Mouse (Mus musculus): ENCODE measurements around the gene Mef2c. TPM values are rescaled to one million over a fixed set of nuclear protein-coding genes. Genes with fewer than 3 reads are reported as not detected.
A peak's percentile ranks its signal among the peaks of the same experiment; 100 is the strongest.

The Mef2c gene
- total RNA-seq (2014; rRNA removed; ENCODE audit: low replicate concordance) (66.9 and 69.0 TPM in 2 replicates), polyA plus RNA-seq (2015; fragmentation: Nextera tagmentation; extraction: Ambion mirVana) (81.9 and 84.3 TPM in 2 replicates)

DNA sequence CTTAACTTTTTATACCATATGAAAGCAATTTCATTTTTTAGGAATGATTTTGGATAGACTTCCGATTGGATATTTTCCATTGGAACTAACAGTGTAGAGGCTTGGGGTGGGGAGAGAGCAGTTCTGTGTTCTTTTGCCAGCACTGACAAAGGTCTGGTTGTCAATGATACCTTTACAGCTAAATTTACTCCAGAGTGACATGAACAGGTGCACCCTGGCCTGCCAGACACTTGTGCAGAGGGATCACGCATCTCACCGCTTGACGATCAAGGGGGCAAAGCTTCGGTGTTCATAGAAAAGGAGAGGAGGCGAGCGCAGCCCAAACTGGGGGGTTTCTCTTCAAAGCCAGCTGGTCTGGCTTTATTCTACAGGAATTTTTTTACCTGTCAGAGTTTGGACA, at the start of gene Mef2c:
Gene Mef2c, plus strand, starts transcription at position 116 of the 400 bp plus-strand sequence.
- Histone ChIP-seq H3K36me3 (replicated peaks; ENCODE audit: control insufficient read depth, insufficient read depth, low read length) (no peaks in the 10 kb centered on the region), H3K4me2 (ENCODE audit: low read depth, low read length) (no peak within 1 kb of the TSS), H3K27ac (ENCODE audit: low read depth) (no peak within 1 kb of the TSS), H3K4me3 (ENCODE audit: low read depth, low read length) (no peak within 1 kb of the TSS), H3K9me3 (replicated peaks; ENCODE audit: control insufficient read depth, low read length) (no peaks in the 10 kb centered on the region), H3K4me1 (ENCODE audit: control insufficient read depth, insufficient read depth) (no peaks in the 10 kb centered on the region), H3K27me3 (ENCODE audit: control insufficient read depth, insufficient read depth, low read length) (no peaks in the 10 kb centered on the region), H3K9ac (replicated peaks; ENCODE audit: low read depth, low read length) (no peak within 1 kb of the TSS)
- WGBS = 88% methylated on average over 7 of the region's 7 CpGs
- ATAC-seq (ENCODE audit: insufficient read depth, low read depth) (no peak), DNase-seq (ENCODE audit: low spot score) (no peak)
- TF ChIP-seq CTCF (IDR thresholded peaks at IDR 0.05; ENCODE audit: low read depth) (no peak), EP300 (IDR thresholded peaks at IDR 0.05; ENCODE audit: low read depth) (no peak)

DNA sequence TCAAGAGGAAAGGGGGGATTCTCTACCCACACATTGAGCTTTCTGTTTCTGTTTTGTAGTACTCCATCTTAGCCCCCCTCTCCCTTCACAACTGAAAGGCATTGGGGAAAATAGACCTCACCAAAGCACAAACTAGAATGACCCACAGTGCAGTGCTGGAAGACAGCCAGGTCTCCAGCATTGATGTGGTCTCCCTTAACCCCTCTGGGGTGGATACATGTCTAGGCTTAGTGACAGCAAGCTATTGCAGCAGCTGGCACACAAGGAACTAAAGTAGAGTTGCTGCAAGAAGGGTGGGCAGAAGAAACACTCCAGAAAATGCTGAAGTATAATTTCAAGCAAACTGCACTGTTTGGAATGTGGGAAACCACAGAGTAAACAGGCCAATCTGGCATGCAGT, 45.1 kb upstream of the Mef2c start:
- no peaks in the 10 kb centered on the region for H3K4me1 ChIP-seq (ENCODE audit: control insufficient read depth, insufficient read depth)
- no peaks in the 10 kb centered on the region for H3K9me3 ChIP-seq (replicated peaks; ENCODE audit: control insufficient read depth, low read length)
- no peaks in the 10 kb centered on the region for H3K27me3 ChIP-seq (ENCODE audit: control insufficient read depth, insufficient read depth, low read length)
- no peaks in the 10 kb centered on the region for H3K36me3 ChIP-seq (replicated peaks; ENCODE audit: control insufficient read depth, insufficient read depth, low read length)
- DNase-seq (ENCODE audit: low spot score) = no peak
- TF ChIP-seq CTCF (IDR thresholded peaks at IDR 0.05; ENCODE audit: low read depth) (no peak), EP300 (IDR thresholded peaks at IDR 0.05; ENCODE audit: low read depth) (no peak)
- no peak overlapping the region for H3K27ac ChIP-seq (ENCODE audit: low read depth)
- no peak overlapping the region for H3K4me2 ChIP-seq (ENCODE audit: low read depth, low read length)
- ATAC-seq (ENCODE audit: insufficient read depth, low read depth) = no peak
- no peak overlapping the region for H3K9ac ChIP-seq (replicated peaks; ENCODE audit: low read depth, low read length)
- H3K4me3 ChIP-seq (ENCODE audit: low read depth, low read length) = no peak overlapping the region

DNA sequence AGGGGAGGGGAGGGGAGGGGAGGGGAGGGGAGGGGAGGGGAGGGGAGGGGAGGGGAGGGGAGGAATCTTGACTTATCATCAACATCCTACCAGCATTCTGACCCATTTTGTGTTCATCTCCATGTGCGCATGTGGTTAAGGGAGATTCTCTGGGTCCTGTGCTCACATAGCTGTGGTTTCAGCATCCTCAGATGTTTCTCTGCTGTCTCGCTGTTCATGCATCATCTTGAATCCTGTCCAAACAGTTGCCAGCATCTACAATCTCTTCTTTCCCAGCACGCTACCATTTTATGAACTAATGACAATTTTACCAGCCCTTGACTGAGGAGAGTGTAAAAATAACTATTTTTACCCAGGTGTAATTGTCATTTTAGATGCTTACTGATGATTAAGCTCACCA, 44.2 kb upstream of the Mef2c start:
- Histone ChIP-seq H3K9ac (replicated peaks; ENCODE audit: low read depth, low read length) (no peak overlapping the region), H3K27me3 (ENCODE audit: control insufficient read depth, insufficient read depth, low read length) (no peaks in the 10 kb centered on the region), H3K36me3 (replicated peaks; ENCODE audit: control insufficient read depth, insufficient read depth, low read length) (no peaks in the 10 kb centered on the region), H3K4me2 (ENCODE audit: low read depth, low read length) (no peak overlapping the region), H3K4me3 (ENCODE audit: low read depth, low read length) (no peak overlapping the region), H3K9me3 (replicated peaks; ENCODE audit: control insufficient read depth, low read length) (no peaks in the 10 kb centered on the region), H3K27ac (ENCODE audit: low read depth) (no peak overlapping the region), H3K4me1 (ENCODE audit: control insufficient read depth, insufficient read depth) (no peaks in the 10 kb centered on the region)
- ATAC-seq (ENCODE audit: insufficient read depth, low read depth) (no peak), DNase-seq (ENCODE audit: low spot score) (no peak)
- WGBS = 90% methylated on average over 3 of the region's 3 CpGs
- TF ChIP-seq EP300 (IDR thresholded peaks at IDR 0.05; ENCODE audit: low read depth) = no peak
- TF ChIP-seq CTCF (IDR thresholded peaks at IDR 0.05; ENCODE audit: low read depth) = no peak

DNA sequence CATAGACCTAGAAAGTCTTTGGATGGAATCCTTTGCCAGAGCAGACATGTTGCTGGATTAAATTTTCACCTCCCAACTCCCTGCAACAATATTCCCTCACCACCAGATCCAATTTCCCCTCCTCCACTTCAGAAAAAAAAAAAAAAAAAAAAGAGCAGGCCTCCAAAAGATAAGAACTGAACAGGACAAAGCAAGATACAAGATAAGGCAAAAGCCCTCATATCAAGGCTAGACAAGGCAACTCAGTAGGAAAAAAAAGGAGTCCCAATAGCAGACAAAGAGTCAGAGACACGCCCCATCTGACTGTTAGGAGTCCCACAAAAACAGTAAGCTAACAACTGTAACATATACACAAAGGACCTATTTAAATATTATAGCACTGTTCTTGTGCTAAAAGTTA, 43.2 kb upstream of the Mef2c start:
- H3K4me3 ChIP-seq (ENCODE audit: low read depth, low read length) = no peak overlapping the region
- H3K9ac ChIP-seq (replicated peaks; ENCODE audit: low read depth, low read length) = no peak overlapping the region
- no peaks in the 10 kb centered on the region for H3K27me3 ChIP-seq (ENCODE audit: control insufficient read depth, insufficient read depth, low read length)
- no peak for DNase-seq (ENCODE audit: low spot score)
- ATAC-seq (ENCODE audit: insufficient read depth, low read depth) = no peak
- TF ChIP-seq CTCF (IDR thresholded peaks at IDR 0.05; ENCODE audit: low read depth) = no peak
- TF ChIP-seq EP300 (IDR thresholded peaks at IDR 0.05; ENCODE audit: low read depth) = no peak
- no peak overlapping the region for H3K4me2 ChIP-seq (ENCODE audit: low read depth, low read length)
- WGBS = 55% methylated on average over 1 of the region's 1 CpGs
- H3K4me1 ChIP-seq (ENCODE audit: control insufficient read depth, insufficient read depth) = no peaks in the 10 kb centered on the region
- no peak overlapping the region for H3K27ac ChIP-seq (ENCODE audit: low read depth)
- H3K36me3 ChIP-seq (replicated peaks; ENCODE audit: control insufficient read depth, insufficient read depth, low read length) = no peaks in the 10 kb centered on the region
- no peaks in the 10 kb centered on the region for H3K9me3 ChIP-seq (replicated peaks; ENCODE audit: control insufficient read depth, low read length)

DNA sequence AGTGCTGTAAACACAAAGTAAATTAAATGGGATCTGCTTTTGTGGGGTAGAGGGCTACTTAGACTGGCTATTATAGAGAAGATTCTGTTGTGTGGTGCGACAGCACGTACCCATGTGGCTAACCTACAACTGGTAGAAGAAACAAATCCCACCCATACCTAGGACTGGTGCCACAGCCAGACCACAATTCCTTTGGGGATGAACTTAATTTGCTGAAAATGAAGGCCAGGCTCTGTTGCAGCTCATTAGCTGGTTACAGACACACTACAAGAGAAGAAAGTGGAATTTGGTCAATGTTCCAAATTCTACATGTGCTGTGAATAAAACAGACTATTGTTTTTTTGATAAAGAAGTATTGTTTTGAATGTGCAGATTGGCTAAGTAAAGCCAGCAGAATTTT, 42.3 kb upstream of the Mef2c start:
- 90% methylated on average over 2 of the region's 2 CpGs for WGBS
- peak; percentile 6 for DNase-seq (ENCODE audit: low spot score)
- Histone ChIP-seq H3K36me3 (replicated peaks; ENCODE audit: control insufficient read depth, insufficient read depth, low read length) (no peaks in the 10 kb centered on the region), H3K27me3 (ENCODE audit: control insufficient read depth, insufficient read depth, low read length) (no peaks in the 10 kb centered on the region), H3K4me1 (ENCODE audit: control insufficient read depth, insufficient read depth) (no peaks in the 10 kb centered on the region), H3K4me3 (ENCODE audit: low read depth, low read length) (no peak overlapping the region), H3K9ac (replicated peaks; ENCODE audit: low read depth, low read length) (no peak overlapping the region), H3K9me3 (replicated peaks; ENCODE audit: control insufficient read depth, low read length) (no peaks in the 10 kb centered on the region), H3K4me2 (ENCODE audit: low read depth, low read length) (no peak overlapping the region), H3K27ac (ENCODE audit: low read depth) (no peak overlapping the region)
- ATAC-seq (ENCODE audit: insufficient read depth, low read depth) = no peak
- TF ChIP-seq EP300 (IDR thresholded peaks at IDR 0.05; ENCODE audit: low read depth) = no peak
- no peak for TF ChIP-seq CTCF (IDR thresholded peaks at IDR 0.05; ENCODE audit: low read depth)

DNA sequence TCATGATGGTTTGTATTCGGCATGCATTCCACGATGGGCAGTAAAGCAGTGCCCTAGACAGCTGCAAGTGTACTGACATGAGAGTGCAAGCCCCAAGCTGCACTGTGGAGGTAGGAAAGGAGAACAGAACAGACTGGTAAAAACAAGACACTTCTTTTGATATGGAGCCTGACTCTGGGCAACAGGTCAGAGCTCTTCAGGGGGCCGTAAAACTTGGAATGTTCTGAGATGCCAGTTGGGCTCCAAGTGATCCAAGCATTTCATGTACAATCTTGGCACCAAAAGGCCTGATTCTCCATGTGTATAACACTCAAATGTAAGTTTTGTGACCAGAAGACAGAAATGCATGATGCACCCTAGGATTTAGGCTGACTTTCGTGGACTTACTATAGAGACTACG, 37.1 kb upstream of the Mef2c start:
- Histone ChIP-seq H3K27me3 (ENCODE audit: control insufficient read depth, insufficient read depth, low read length) (no peaks in the 10 kb centered on the region), H3K9me3 (replicated peaks; ENCODE audit: control insufficient read depth, low read length) (no peaks in the 10 kb centered on the region), H3K27ac (ENCODE audit: low read depth) (no peak overlapping the region), H3K9ac (replicated peaks; ENCODE audit: low read depth, low read length) (no peak overlapping the region), H3K36me3 (replicated peaks; ENCODE audit: control insufficient read depth, insufficient read depth, low read length) (no peaks in the 10 kb centered on the region), H3K4me2 (ENCODE audit: low read depth, low read length) (no peak overlapping the region), H3K4me3 (ENCODE audit: low read depth, low read length) (no peak overlapping the region), H3K4me1 (ENCODE audit: control insufficient read depth, insufficient read depth) (no peaks in the 10 kb centered on the region; the same call in 1 of the 2 replicates)
- ATAC-seq (ENCODE audit: insufficient read depth, low read depth) = no peak
- TF ChIP-seq CTCF (IDR thresholded peaks at IDR 0.05; ENCODE audit: low read depth) (no peak), EP300 (IDR thresholded peaks at IDR 0.05; ENCODE audit: low read depth) (no peak)
- no peak for DNase-seq (ENCODE audit: low spot score)
- WGBS = 82% methylated on average over 5 of the region's 5 CpGs

Measured in heart, postnatal 0 days (tissue).